Mouse (Mus musculus) kidney, embryonic 15.5 days (tissue): Measurements from ENCODE around the gene Col15a1. TPM values are rescaled to one million over a fixed set of nuclear protein-coding genes. Genes with fewer than 3 reads are reported as not detected.

Experiments used
- ATAC-seq: fragments of 200-750 bp; cut with Nextera tagmentation; replicated peaks from 2 replicates; pipeline ENCODE4 v1.8.0; 2017; ENCODE audit warnings: moderate TSS enrichment; ENCODE audit not compliant: low FRiP score
- H3K27ac ChIP-seq: fragments of 300-500 bp; sonication (generic); 2 replicates; pipeline ENCODE4 v1.5.1; 2015; ENCODE audit warnings: mild to moderate bottlenecking, inconsistent platforms
- H3K27me3 ChIP-seq: fragments of 300-500 bp; sonication (generic); 2 replicates; pipeline ENCODE4 v1.6.1; 2015; ENCODE audit warnings: inconsistent platforms
- H3K36me3 ChIP-seq: fragments of 300-500 bp; sonication (generic); 2 replicates; pipeline ENCODE4 v1.6.1; 2015; ENCODE audit warnings: inconsistent platforms
- H3K4me1 ChIP-seq: fragments of 300-500 bp; sonication (generic); 2 replicates; pipeline ENCODE4 v1.6.1; 2015; ENCODE audit warnings: inconsistent platforms
- H3K4me2 ChIP-seq: fragments of 300-500 bp; sonication (generic); 2 replicates; pipeline ENCODE4 v1.6.1; 2015; ENCODE audit warnings: moderate library complexity, mild to moderate bottlenecking, inconsistent platforms
- H3K4me3 ChIP-seq: fragments of 300-500 bp; sonication (generic); replicated peaks from 2 replicates; pipeline ENCODE4 v1.5.1; 2015; ENCODE audit warnings: mild to moderate bottlenecking, inconsistent platforms
- H3K9ac ChIP-seq: fragments of 300-500 bp; sonication (generic); 2 replicates; pipeline ENCODE4 v1.6.1; 2015; ENCODE audit warnings: mild to moderate bottlenecking, inconsistent platforms
- H3K9me3 ChIP-seq: fragments of 300-500 bp; sonication (generic); replicated peaks from 2 replicates; pipeline ENCODE4 v1.6.1; 2016; ENCODE audit warnings: inconsistent platforms
- WGBS: fragments of 180-500 bp; shearing (Covaris S2); methylation state at CpG from one replicate; pipeline ENCODE4 v1.1.7; 2015; ENCODE audit warnings: mixed read lengths; 5-methylcytosine and 5-hydroxymethylcytosine counted together
- polyA plus RNA-seq: library from polyadenylated mRNA; unstranded; fragments of >200 nt; fragmentation: Nextera tagmentation; extraction: Ambion mirVana; gene quantifications from 2 replicates; pipeline ENCODE4 v1.2.1, GENCODE M21; 2015

Col15a1 gene
- polyA plus RNA-seq, 1 experiment from 2014 or later, result 24.0 TPM

GRCm38 (mm10) chr4:47336941-47337600, 129.1 kb downstream of the Col15a1 start:
- Histone ChIP-seq H3K27ac (no peak overlapping the region), H3K4me1 (peaks cover 8% of the 10 kb centered on the region; the same call in 1 of the 2 replicates), H3K9ac (no peak overlapping the region), H3K27me3 (no peaks in the 10 kb centered on the region), H3K4me3 (no peak overlapping the region), H3K9me3 (no peaks in the 10 kb centered on the region), H3K36me3 (no peaks in the 10 kb centered on the region), H3K4me2 (no peak overlapping the region)
- ATAC-seq, result no peak
- 60% methylated on average over 3 of the region's 3 CpGs for WGBS

- Histone ChIP-seq H3K27me3 (no peaks in the 10 kb centered on the region), H3K4me3 (no peak overlapping the region), H3K4me1 (peaks cover 13% of the 10 kb centered on the region; the same call in 1 of the 2 replicates), H3K9ac (no peak overlapping the region), H3K4me2 (no peak overlapping the region), H3K27ac (no peak overlapping the region), H3K36me3 (no peaks in the 10 kb centered on the region), H3K9me3 (no peaks in the 10 kb centered on the region)
- WGBS, result 40% methylated on average over 8 of the region's 8 CpGs
- ATAC-seq, result no peak
Measured at GRCm38 (mm10) chr4:47342632-47343031, 134.7 kb downstream of the Col15a1 start.

- Histone ChIP-seq H3K4me1 (peaks cover 31% of the 10 kb centered on the region), H3K27me3 (no peaks in the 10 kb centered on the region), H3K4me3 (no peak overlapping the region), H3K9ac (no peak overlapping the region), H3K4me2 (no peak overlapping the region), H3K9me3 (no peaks in the 10 kb centered on the region), H3K36me3 (no peaks in the 10 kb centered on the region), H3K27ac (no peak overlapping the region)
- WGBS, result 79% methylated on average over 4 of the region's 4 CpGs
- no peak for ATAC-seq
Measured at GRCm38 (mm10) chr4:47347022-47347421, 139.1 kb downstream of the Col15a1 start.

GRCm38 (mm10) chr4:47349759-47350158, 141.8 kb downstream of the Col15a1 start:
- WGBS, result 14% methylated on average over 6 of the region's 6 CpGs
- ATAC-seq, result no peak
- Histone ChIP-seq H3K36me3 (no peaks in the 10 kb centered on the region), H3K4me3 (no peak overlapping the region), H3K9me3 (no peaks in the 10 kb centered on the region), H3K4me2 (0 out of 2 replicates have a peak overlapping the region, but pooled peaks have one; percentile 25), H3K27ac (peak overlapping the region; percentile 73), H3K9ac (no peak overlapping the region), H3K27me3 (no peaks in the 10 kb centered on the region), H3K4me1 (peaks cover 31% of the 10 kb centered on the region)

- peak overlapping the region; percentile 70 for H3K9ac ChIP-seq
- H3K9me3 ChIP-seq, result no peaks in the 10 kb centered on the region
- H3K27me3 ChIP-seq, result no peaks in the 10 kb centered on the region
- peaks cover 35% of the 10 kb centered on the region for H3K4me1 ChIP-seq
- WGBS, result 18% methylated on average over 9 of the region's 9 CpGs
- H3K27ac ChIP-seq, result peak overlapping the region; percentile 90
- 0 out of 2 replicates have a peak, but pooled peaks have one; percentile 4 for ATAC-seq
- peak overlapping the region; percentile 84 for H3K4me3 ChIP-seq
- H3K36me3 ChIP-seq, result no peaks in the 10 kb centered on the region
- peak overlapping the region; percentile 94 for H3K4me2 ChIP-seq
Measured at GRCm38 (mm10) chr4:47351386-47352049, 143.6 kb downstream of the Col15a1 start.

- peak overlapping the region; percentile 90 for H3K27ac ChIP-seq
- peak overlapping the region; percentile 94 for H3K4me2 ChIP-seq
- peak overlapping the region; percentile 70 for H3K9ac ChIP-seq
- peaks cover 35% of the 10 kb centered on the region for H3K4me1 ChIP-seq
- no peaks in the 10 kb centered on the region for H3K9me3 ChIP-seq
- peak overlapping the region; percentile 84 for H3K4me3 ChIP-seq
- H3K36me3 ChIP-seq, result no peaks in the 10 kb centered on the region
- no peak; the same call in none of the 2 replicates for ATAC-seq
- WGBS, result under 1% methylated on average over 32 of the region's 32 CpGs
- no peaks in the 10 kb centered on the region for H3K27me3 ChIP-seq
Measured at GRCm38 (mm10) chr4:47352061-47352661, 144.2 kb downstream of the Col15a1 start.

- H3K4me2 ChIP-seq, result peak within 1 kb of the TSS; percentile 94
- peak within 1 kb of the TSS; percentile 93 for H3K9ac ChIP-seq
- H3K27me3 ChIP-seq, result no peaks in the 10 kb centered on the region
- H3K27ac ChIP-seq, result peak within 1 kb of the TSS; percentile 96
- peak within 1 kb of the TSS; percentile 84 for H3K4me3 ChIP-seq
- H3K4me1 ChIP-seq, result peaks cover 35% of the 10 kb centered on the region
- ATAC-seq, result peak; percentile 98
- H3K9me3 ChIP-seq, result no peaks in the 10 kb centered on the region
- no peaks in the 10 kb centered on the region for H3K36me3 ChIP-seq
- WGBS, result under 1% methylated on average over 42 of the region's 65 CpGs
Measured at GRCm38 (mm10) chr4:47352803-47353388, 144.9 kb downstream of the Col15a1 start, which contains the start of gene Tgfbr1. Gene Tgfbr1 (plus strand): TSS chr4:47353222.

GRCm38 (mm10) chr4:47353416-47354111, 145.6 kb downstream of the Col15a1 start:
- H3K4me3 ChIP-seq, result peak overlapping the region; percentile 84
- H3K27me3 ChIP-seq, result no peaks in the 10 kb centered on the region
- no peaks in the 10 kb centered on the region for H3K9me3 ChIP-seq
- 1% methylated on average over 54 of the region's 73 CpGs for WGBS
- peak; percentile 81 for ATAC-seq
- peak overlapping the region; percentile 93 for H3K9ac ChIP-seq
- H3K4me1 ChIP-seq, result peaks cover 35% of the 10 kb centered on the region
- no peaks in the 10 kb centered on the region for H3K36me3 ChIP-seq
- peak overlapping the region; percentile 94 for H3K4me2 ChIP-seq
- peak overlapping the region; percentile 96 for H3K27ac ChIP-seq

- Histone ChIP-seq H3K27me3 (no peaks in the 10 kb centered on the region), H3K36me3 (no peaks in the 10 kb centered on the region), H3K4me3 (peak overlapping the region; percentile 84), H3K4me1 (peaks cover 34% of the 10 kb centered on the region), H3K4me2 (peak overlapping the region; percentile 94), H3K9ac (peak overlapping the region; percentile 93), H3K27ac (no peak overlapping the region), H3K9me3 (no peaks in the 10 kb centered on the region)
- 40% methylated on average over 3 of the region's 3 CpGs for WGBS
- no peak for ATAC-seq
Measured at GRCm38 (mm10) chr4:47354304-47354703, 146.3 kb downstream of the Col15a1 start.

GRCm38 (mm10) chr4:47362662-47363061, 154.7 kb downstream of the Col15a1 start:
- H3K27me3 ChIP-seq, result no peaks in the 10 kb centered on the region
- 94% methylated on average over 2 of the region's 2 CpGs for WGBS
- peaks cover 27% of the 10 kb centered on the region for H3K4me1 ChIP-seq
- no peak overlapping the region for H3K4me3 ChIP-seq
- no peak overlapping the region for H3K9ac ChIP-seq
- ATAC-seq, result no peak
- H3K36me3 ChIP-seq, result no peaks in the 10 kb centered on the region
- H3K9me3 ChIP-seq, result no peaks in the 10 kb centered on the region
- no peak overlapping the region for H3K4me2 ChIP-seq
- no peak overlapping the region for H3K27ac ChIP-seq
